Mouse (Mus musculus) heart, adult 2 months (tissue): Measurements from ENCODE around the gene Grik5.

Source experiments
- CTCF ChIP-seq: fragments of 200-600 bp; IDR thresholded peaks from 2 replicates; pipeline ENCODE4 v1.8.1; 2022; ENCODE audit warnings: antibody characterized with exemption, mild to moderate bottlenecking, moderate library complexity
- EP300 ChIP-seq: fragments of 200-500 bp; IDR thresholded peaks from 2 replicates; pipeline ENCODE4 v1.6.1; 2011; ENCODE audit warnings: low read depth, low read length, control low read depth; ENCODE audit not compliant: insufficient read depth
- POLR2A ChIP-seq: fragments of 200-500 bp; IDR thresholded peaks from 2 replicates; pipeline ENCODE4 v1.6.1; 2011; ENCODE audit warnings: mild to moderate bottlenecking, low read depth, low read length, control low read depth; ENCODE audit not compliant: insufficient read depth

DNA sequence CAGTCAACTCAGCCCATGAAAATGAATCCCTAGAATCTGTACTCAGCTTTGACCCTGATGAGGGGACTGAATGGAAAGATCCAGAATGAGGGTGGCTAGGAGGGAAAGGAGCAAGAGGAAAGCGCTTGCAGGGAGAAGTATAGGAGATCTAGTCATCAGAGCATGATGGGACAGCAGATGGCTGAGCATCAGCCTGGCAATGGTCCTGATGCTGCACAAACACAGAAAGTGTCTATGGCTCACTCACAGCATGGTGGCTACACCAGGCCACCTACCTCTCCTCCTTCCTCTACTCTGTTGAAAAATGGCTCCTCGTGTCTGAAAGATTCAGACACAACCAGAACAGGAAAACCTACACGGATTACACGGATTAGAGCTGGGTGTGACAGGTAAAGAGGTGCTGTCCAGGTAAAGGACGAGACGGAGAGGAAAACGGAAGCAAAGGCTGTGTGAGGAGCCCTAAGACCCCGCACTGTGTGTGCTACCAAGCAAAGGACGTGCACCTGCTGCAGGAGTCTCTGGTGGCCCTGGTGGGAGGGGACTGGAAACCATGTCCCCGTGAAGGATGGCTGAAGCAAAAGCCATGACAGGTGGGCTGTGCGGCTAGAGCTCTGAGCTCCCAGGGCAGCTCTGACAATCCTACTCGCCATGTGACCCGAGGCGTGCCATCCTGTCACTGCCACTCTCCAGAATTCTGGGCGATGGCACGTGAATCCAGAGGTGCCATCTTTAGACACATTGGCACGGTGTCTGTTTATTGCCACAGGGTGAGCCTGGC is 40.2 kb upstream of the Grik5 start:
- TF ChIP-seq POLR2A, result no peak
- TF ChIP-seq CTCF, result no peak
- no peak for TF ChIP-seq EP300
